Mouse (Mus musculus) G1E-ER4 (cell line): Measurements from ENCODE around the gene Gm20388. TPM values are rescaled to one million over a fixed set of nuclear protein-coding genes. Genes with fewer than 3 reads are reported as not detected.

Experiments
- GATA1 ChIP-seq: IDR thresholded peaks from one replicate; pipeline ENCODE4 v1.8.0; 2012; ENCODE audit warnings: low read length, inconsistent platforms
- polyA plus RNA-seq: library from polyadenylated mRNA; stranded (reverse); fragments of >175 nt; gene quantifications from 2 replicates; pipeline ENCODE4 v1.2.3, GENCODE M21; 2012

Gm20388 gene
- polyA plus RNA-seq, 1 experiment: not detected

GRCm38 (mm10) chr8:120160366-120160765, 249.7 kb downstream of the Gm20388 start:
- TF ChIP-seq GATA1: no peak

GRCm38 (mm10) chr8:120161658-120162403, 251.2 kb downstream of the Gm20388 start:
- no peak for TF ChIP-seq GATA1

DNA sequence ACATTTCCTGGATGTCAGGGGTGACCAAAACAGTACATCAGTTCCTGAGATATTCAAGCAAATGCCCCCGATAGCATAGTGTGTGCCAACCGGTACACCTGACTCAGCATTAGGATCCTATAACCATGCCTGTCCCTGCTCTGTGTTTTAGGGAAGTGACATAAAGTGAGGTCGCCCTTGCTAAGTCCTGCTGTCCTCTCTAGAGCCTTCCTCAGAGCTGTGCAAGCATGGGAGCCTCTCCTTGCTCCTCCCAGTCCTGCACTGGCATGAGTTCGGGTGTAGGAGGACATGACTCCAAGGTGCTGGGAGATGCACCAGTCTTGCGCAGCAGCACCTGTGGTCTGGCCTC, 251.7 kb downstream of the Gm20388 start:
- TF ChIP-seq GATA1: no peak

DNA sequence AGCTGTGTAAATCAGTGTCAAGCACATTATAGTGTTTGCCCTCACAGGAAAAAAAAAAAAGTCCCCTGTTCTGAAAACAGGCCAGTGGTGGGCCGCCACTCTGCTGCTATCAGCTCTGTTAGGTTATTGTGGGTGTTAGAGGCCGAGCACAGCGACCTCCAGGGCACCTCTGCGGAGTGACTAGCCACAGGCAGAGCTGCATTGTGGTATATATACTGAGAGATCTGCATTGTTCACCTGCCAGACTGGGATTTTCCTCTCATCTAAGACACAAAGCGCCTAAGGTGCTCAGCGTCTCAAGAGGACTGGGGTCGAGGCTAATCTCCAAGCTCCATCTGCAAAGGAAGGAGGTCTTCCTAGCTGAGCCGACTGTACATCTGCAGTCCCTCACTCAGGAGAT, 252.7 kb downstream of the Gm20388 start:
- TF ChIP-seq GATA1: no peak

DNA sequence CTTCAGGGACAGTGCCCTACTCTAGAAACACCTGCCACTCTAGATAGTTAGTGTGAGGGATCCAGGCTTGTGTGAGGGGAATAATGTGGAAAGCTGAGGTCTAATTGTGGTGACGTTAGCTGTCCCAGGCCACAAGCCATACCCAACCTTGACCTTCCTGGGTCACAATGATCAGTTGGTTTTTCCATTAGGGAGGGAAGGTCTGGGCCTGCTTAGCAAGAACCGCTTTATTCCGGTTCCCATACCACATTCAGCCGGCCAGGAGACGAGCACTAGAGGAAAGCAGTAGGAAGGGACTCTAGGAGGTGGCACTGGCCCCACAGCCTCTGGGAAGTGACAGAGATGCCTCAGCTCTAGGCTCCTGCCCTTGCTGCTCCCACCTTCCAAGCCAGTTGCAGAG, 253.4 kb downstream of the Gm20388 start:
- no peak for TF ChIP-seq GATA1

DNA sequence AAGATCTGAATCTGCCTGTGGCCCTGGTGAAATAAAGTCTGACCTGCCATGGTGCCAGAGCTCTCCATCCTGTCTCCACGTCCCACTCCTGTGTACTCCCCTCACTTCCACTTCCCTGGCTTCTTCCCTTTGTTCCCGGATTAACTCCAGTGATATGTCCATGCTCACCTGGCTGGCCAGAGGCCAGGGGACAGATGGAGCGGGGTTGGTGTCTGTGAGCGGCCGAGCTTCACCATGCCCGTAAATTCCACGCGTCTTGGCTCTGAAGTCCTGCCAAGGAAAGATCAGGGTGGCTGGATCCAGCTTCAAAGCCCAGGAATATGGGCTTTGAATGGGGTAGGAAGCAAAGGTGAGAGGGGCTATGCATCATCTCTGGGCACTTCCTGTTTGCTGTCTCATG, 256.5 kb downstream of the Gm20388 start:
- TF ChIP-seq GATA1: no peak

GRCm38 (mm10) chr8:120167821-120168220, 257.2 kb downstream of the Gm20388 start:
- no peak for TF ChIP-seq GATA1

- TF ChIP-seq GATA1: no peak
These were observed 258.5 kb downstream of the Gm20388 start for GRCm38 (mm10) chr8:120169119-120169518.

DNA sequence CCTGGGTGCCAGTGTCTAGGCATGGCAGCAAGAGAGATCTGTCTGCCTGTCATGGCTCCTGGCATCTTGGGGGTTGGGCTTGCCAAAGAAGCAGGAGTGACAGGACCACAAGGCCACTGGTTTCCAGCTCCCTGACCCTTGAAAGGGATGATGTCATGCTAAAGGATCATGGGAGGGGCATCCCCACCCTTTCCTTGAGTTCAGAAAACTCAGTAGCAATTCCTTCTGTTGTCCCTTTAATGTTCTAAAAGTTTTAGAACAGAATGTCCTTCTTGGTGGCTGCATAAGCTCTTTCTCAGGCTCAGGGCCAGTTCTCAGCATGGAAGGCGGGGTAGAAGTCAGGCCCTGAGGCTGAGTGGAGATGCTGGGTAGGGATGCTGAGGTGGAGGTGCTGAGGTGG, 262.6 kb downstream of the Gm20388 start:
- no peak for TF ChIP-seq GATA1

GRCm38 (mm10) chr8:120174606-120175005, 264.0 kb downstream of the Gm20388 start:
- no peak for TF ChIP-seq GATA1

- TF ChIP-seq GATA1: no peak
These were observed 266.0 kb downstream of the Gm20388 start for GRCm38 (mm10) chr8:120176605-120177004.

DNA sequence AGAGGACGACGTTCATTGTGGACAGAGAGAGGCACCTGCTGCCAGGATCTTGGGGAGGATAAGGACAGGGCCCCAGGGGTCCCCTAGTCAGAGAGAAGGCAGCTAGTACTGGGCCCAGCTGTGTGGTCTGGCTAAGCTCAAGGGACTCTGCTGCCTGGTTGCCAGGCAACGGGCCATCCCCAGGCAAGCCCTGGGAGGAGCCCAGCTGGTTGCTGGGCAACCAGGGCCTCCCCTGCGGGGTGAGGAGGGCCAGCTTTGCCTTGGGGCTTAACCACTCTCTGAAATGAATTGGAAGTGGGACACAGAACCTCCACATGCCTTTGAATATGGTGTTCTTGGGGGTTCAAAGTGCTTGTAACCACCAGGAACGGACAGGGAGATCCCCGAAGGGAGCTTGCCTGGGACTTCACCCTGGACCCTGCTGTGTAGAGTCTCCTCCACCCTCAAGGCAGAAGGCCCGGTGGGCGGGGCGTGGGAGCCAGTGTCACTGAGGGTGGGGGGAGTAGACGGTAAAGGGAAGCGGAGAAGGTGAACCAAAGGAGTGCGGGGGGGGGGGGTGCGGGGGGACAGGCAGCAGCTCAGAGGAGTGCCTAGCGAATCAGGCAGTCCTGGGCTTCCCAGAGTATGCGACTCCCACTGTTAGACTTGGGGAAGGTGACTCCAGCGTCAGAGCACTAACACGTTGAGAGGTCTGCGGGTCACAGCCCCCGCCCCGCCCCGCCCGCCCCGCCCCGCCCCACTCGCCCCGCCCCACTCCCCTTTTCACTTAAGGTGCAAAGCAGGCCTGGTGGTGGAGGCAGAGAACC, 266.9 kb downstream of the Gm20388 start, which contains the start of gene Fam92b:
Gene Fam92b (minus strand): TSS at position 149 of the 806 bp plus-strand sequence.
- no peak for TF ChIP-seq GATA1

- no peak for TF ChIP-seq GATA1
These were observed 267.5 kb downstream of the Gm20388 start for GRCm38 (mm10) chr8:120178124-120178514.

GRCm38 (mm10) chr8:120179027-120179431, 268.4 kb downstream of the Gm20388 start:
- TF ChIP-seq GATA1: no peak

GRCm38 (mm10) chr8:120180445-120180970, 269.9 kb downstream of the Gm20388 start:
- TF ChIP-seq GATA1: no peak

- no peak for TF ChIP-seq GATA1
These were observed 270.6 kb downstream of the Gm20388 start for GRCm38 (mm10) chr8:120181274-120181673.

- no peak for TF ChIP-seq GATA1
These were observed 271.3 kb downstream of the Gm20388 start for GRCm38 (mm10) chr8:120181861-120182414.
